Comparison of ENCODE assay signal across 10 mouse cellular contexts in the genomic region with DNA sequence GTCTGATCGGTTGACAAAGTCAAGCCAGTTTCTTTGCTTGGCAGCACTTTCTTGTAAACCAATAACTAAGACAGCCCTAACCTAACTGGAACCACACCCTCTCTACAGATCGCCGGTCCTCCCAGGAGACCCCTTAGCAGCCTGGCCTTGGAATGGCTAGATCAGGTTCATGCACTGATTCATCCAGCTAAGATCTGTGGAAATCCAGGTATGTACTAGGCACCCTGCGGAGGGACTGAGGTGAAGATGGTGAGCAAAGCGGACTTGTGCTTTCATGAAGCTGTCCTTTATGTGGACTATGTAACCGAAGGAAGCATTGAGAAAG. TPM values are rescaled to one million over a fixed set of nuclear protein-coding genes. Genes with fewer than 3 reads are reported as not detected.
A peak's percentile ranks its signal among the peaks of the same experiment; 100 is the strongest.
DNase-seq lines count a peak whose midpoint lies in the region; ATAC-seq and TF ChIP-seq lines count a peak whose summit lies in the region.
"Had no signal": no experiment of that assay in that cellular context is flagged by ENCODE, and none has a peak within 500 bp of the region (broad histone marks: within the 10 kb centered on the region; RNA-seq: fewer than 3 reads in every experiment).

No protein-coding gene starts in this region.

- TF ChIP-seq POLR2A in liver, adult 2 months (IDR thresholded peaks at IDR 0.05; ENCODE audit: extremely low read depth, insufficient read depth, low read length) = no peak

- H3K27me3 ChIP-seq in liver, adult 2 months (ENCODE audit: control insufficient read depth, insufficient read depth, low read length) = no peaks in the 10 kb centered on the region
- H3K27me3 ChIP-seq in embryonic facial prominence, embryonic 14.5 days (replicated peaks; ENCODE audit: control insufficient read depth, insufficient read depth, low read length) = no peaks in the 10 kb centered on the region
- no peaks in the 10 kb centered on the region for H3K27me3 ChIP-seq in intestine, embryonic 16.5 days (replicated peaks; ENCODE audit: control insufficient read depth, insufficient read depth, low read length)
- no peaks in the 10 kb centered on the region for H3K27me3 ChIP-seq in neural tube, embryonic 12.5 days (replicated peaks)

- H3K4me3 ChIP-seq in liver, adult 2 months (ENCODE audit: insufficient read depth, low read depth, low read length) = peak overlapping the region; percentile 60
- H3K4me3 ChIP-seq in embryonic facial prominence, embryonic 14.5 days (ENCODE audit: low read depth, low read length) = peak overlapping the region; percentile 66
- peak overlapping the region; percentile 81 for H3K4me3 ChIP-seq in intestine, embryonic 16.5 days (ENCODE audit: low read length)
- H3K4me3 ChIP-seq in neural tube, embryonic 12.5 days = peak overlapping the region; percentile 60

- peak overlapping the region; percentile 65 for H3K27ac ChIP-seq in liver, adult 2 months (replicated peaks; ENCODE audit: insufficient read depth, low read depth, low read length)
- peak overlapping the region; percentile 87; the same call in 1 of the 2 replicates for H3K27ac ChIP-seq in embryonic facial prominence, embryonic 14.5 days (replicated peaks; ENCODE audit: low read depth, low read length)
- peak overlapping the region; percentile 84; the same call in 1 of the 2 replicates for H3K27ac ChIP-seq in intestine, embryonic 16.5 days (ENCODE audit: low read length)
- H3K27ac ChIP-seq in neural tube, embryonic 12.5 days = no peak overlapping the region

- no peaks in the 10 kb centered on the region for H3K79me2 ChIP-seq in liver, adult 2 months (ENCODE audit: control insufficient read depth, insufficient read depth, low read length)

- no peaks in the 10 kb centered on the region for H3K9me3 ChIP-seq in embryonic facial prominence, embryonic 14.5 days (ENCODE audit: control insufficient read depth, low read length)
- H3K9me3 ChIP-seq in intestine, embryonic 16.5 days (ENCODE audit: control insufficient read depth, low read length) = no peaks in the 10 kb centered on the region
- no peaks in the 10 kb centered on the region for H3K9me3 ChIP-seq in neural tube, embryonic 12.5 days

- 2% methylated on average over 6 of the region's 6 CpGs for WGBS in liver, adult 2 months
- 6% methylated on average over 6 of the region's 6 CpGs for WGBS in embryonic facial prominence, embryonic 14.5 days
- WGBS in intestine, embryonic 16.5 days = 15% methylated on average over 6 of the region's 6 CpGs
- 8% methylated on average over 6 of the region's 6 CpGs for WGBS in neural tube, embryonic 12.5 days

- DNase-seq in liver, adult 2 months (ENCODE audit: extremely low read depth, low read depth, low spot score) = no peak
- no peak for DNase-seq in liver
- DNase-seq in embryonic facial prominence, embryonic 14.5 days (ENCODE audit: low spot score) = no peak
- no peak for DNase-seq in right cerebral cortex, postnatal 36 days (ENCODE audit: low spot score in 2 of 2)
- no peak for DNase-seq in kidney, postnatal 36 days
- no peak for DNase-seq in MN1 (ENCODE audit: low spot score)

- peak; percentile 45; the same call in 1 of the 2 replicates for ATAC-seq in embryonic facial prominence, embryonic 14.5 days (ENCODE audit: low read depth)
- ATAC-seq in intestine, embryonic 16.5 days = peak; percentile 58
- peak; percentile 67 for ATAC-seq in neural tube, embryonic 12.5 days (ENCODE audit: low FRiP score, low read depth)

- peak overlapping the region; percentile 95 for H3K4me2 ChIP-seq in embryonic facial prominence, embryonic 14.5 days (ENCODE audit: low read depth, low read length)
- peak overlapping the region; percentile 74 for H3K4me2 ChIP-seq in intestine, embryonic 16.5 days (ENCODE audit: low read depth, low read length)
- H3K4me2 ChIP-seq in neural tube, embryonic 12.5 days (replicated peaks) = peak overlapping the region; percentile 76

- peak overlapping the region; percentile 81 for H3K9ac ChIP-seq in liver, adult 2 months (ENCODE audit: low read depth, low read length)
- peak overlapping the region; percentile 72 for H3K9ac ChIP-seq in embryonic facial prominence, embryonic 14.5 days (ENCODE audit: low read depth, low read length)
- H3K9ac ChIP-seq in intestine, embryonic 16.5 days (ENCODE audit: low read depth, low read length) = peak overlapping the region; percentile 82
- peak overlapping the region; percentile 59 for H3K9ac ChIP-seq in neural tube, embryonic 12.5 days

- no peaks in the 10 kb centered on the region for H3K36me3 ChIP-seq in liver, adult 2 months (ENCODE audit: control insufficient read depth, insufficient read depth, low read length)
- peaks cover 28% of the 10 kb centered on the region for H3K36me3 ChIP-seq in embryonic facial prominence, embryonic 14.5 days (ENCODE audit: control insufficient read depth, insufficient read depth, low read length)
- H3K36me3 ChIP-seq in intestine, embryonic 16.5 days (ENCODE audit: control insufficient read depth, insufficient read depth, low read length) = no peaks in the 10 kb centered on the region
- peaks cover 22% of the 10 kb centered on the region for H3K36me3 ChIP-seq in neural tube, embryonic 12.5 days

- peaks cover 1% of the 10 kb centered on the region; the same call in 1 of the 2 replicates for H3K4me1 ChIP-seq in liver, adult 2 months (ENCODE audit: control insufficient read depth, insufficient read depth, low read length)
- H3K4me1 ChIP-seq in embryonic facial prominence, embryonic 14.5 days (ENCODE audit: control insufficient read depth, insufficient read depth, low read length) = peaks cover 3% of the 10 kb centered on the region; the same call in 1 of the 2 replicates
- peaks cover 6% of the 10 kb centered on the region; the same call in 1 of the 2 replicates for H3K4me1 ChIP-seq in intestine, embryonic 16.5 days (ENCODE audit: control insufficient read depth, insufficient read depth, low read length)
- peaks cover 5% of the 10 kb centered on the region for H3K4me1 ChIP-seq in neural tube, embryonic 12.5 days

- no peak for TF ChIP-seq CTCF in liver, adult 2 months (IDR thresholded peaks at IDR 0.05; ENCODE audit: low read depth, low read length)

RNA-seq across cellular contexts. Expression of a gene that starts 0.5 kb away (rescaled TPM):
- total RNA-seq in liver, adult 2 months (2014; rRNA removed) = 27.6 and 38.6 TPM in 2 replicates
- polyA plus RNA-seq in liver, adult 2 months (2012; rRNA removed) = 30.1 and 44.5 TPM in 2 replicates
- polyA plus RNA-seq in embryonic facial prominence, embryonic 14.5 days (2014; fragmentation: Nextera tagmentation; extraction: Ambion mirVana) = 53.2 and 53.4 TPM in 2 replicates
- polyA plus RNA-seq in intestine, embryonic 16.5 days (2015; fragmentation: Nextera tagmentation; extraction: Ambion mirVana) = 97.0 and 98.7 TPM in 2 replicates
- 64.5 and 66.7 TPM in 2 replicates for polyA plus RNA-seq in neural tube, embryonic 12.5 days (2016; fragmentation: Nextera tagmentation; extraction: Ambion mirVana)

RNA-seq across cellular contexts. Expression of a gene that starts 16.4 kb away (rescaled TPM):
- not detected in 2 replicates for total RNA-seq in liver, adult 2 months (2014; rRNA removed)
- polyA plus RNA-seq in liver, adult 2 months (2012; rRNA removed) = 0.17 and 0.45 TPM in 2 replicates
- 4.1 and 4.9 TPM in 2 replicates for polyA plus RNA-seq in embryonic facial prominence, embryonic 14.5 days (2014; fragmentation: Nextera tagmentation; extraction: Ambion mirVana)
- polyA plus RNA-seq in intestine, embryonic 16.5 days (2015; fragmentation: Nextera tagmentation; extraction: Ambion mirVana) = 1.9 and 3.5 TPM in 2 replicates
- 1.8 and 2.2 TPM in 2 replicates for polyA plus RNA-seq in neural tube, embryonic 12.5 days (2016; fragmentation: Nextera tagmentation; extraction: Ambion mirVana)
- total RNA-seq: monocyte, adult 5-6 weeks had no signal

RNA-seq across cellular contexts. Expression of a gene that starts 21.0 kb away (rescaled TPM):
- total RNA-seq in liver, adult 2 months (2014; rRNA removed) = not detected in 2 replicates
- not detected in 2 replicates for polyA plus RNA-seq in liver, adult 2 months (2012; rRNA removed)
- polyA plus RNA-seq in embryonic facial prominence, embryonic 14.5 days (2014; fragmentation: Nextera tagmentation; extraction: Ambion mirVana) = 0.29 and 1.7 TPM in 2 replicates
- 0.18 and 0.67 TPM in 2 replicates for polyA plus RNA-seq in intestine, embryonic 16.5 days (2015; fragmentation: Nextera tagmentation; extraction: Ambion mirVana)
- polyA plus RNA-seq in neural tube, embryonic 12.5 days (2016; fragmentation: Nextera tagmentation; extraction: Ambion mirVana) = not detected in 2 replicates
- total RNA-seq: monocyte, adult 5-6 weeks had no signal

RNA-seq across cellular contexts. Expression of a gene that starts 42.3 kb away (rescaled TPM):
- 0.92 and 2.1 TPM in 2 replicates for total RNA-seq in liver, adult 2 months (2014; rRNA removed)
- polyA plus RNA-seq in liver, adult 2 months (2012; rRNA removed) = 0.73 and 0.87 TPM in 2 replicates
- 24.5 and 28.4 TPM in 2 replicates for polyA plus RNA-seq in embryonic facial prominence, embryonic 14.5 days (2014; fragmentation: Nextera tagmentation; extraction: Ambion mirVana)
- 31.2 and 31.3 TPM in 2 replicates for polyA plus RNA-seq in intestine, embryonic 16.5 days (2015; fragmentation: Nextera tagmentation; extraction: Ambion mirVana)
- 33.9 and 36.3 TPM in 2 replicates for polyA plus RNA-seq in neural tube, embryonic 12.5 days (2016; fragmentation: Nextera tagmentation; extraction: Ambion mirVana)

RNA-seq across cellular contexts. Expression of a gene that starts 42.6 kb away (rescaled TPM):
- not detected in 2 replicates for total RNA-seq in liver, adult 2 months (2014; rRNA removed)
- not detected in 2 replicates for polyA plus RNA-seq in liver, adult 2 months (2012; rRNA removed)
- polyA plus RNA-seq in embryonic facial prominence, embryonic 14.5 days (2014; fragmentation: Nextera tagmentation; extraction: Ambion mirVana) = not detected in 2 replicates
- polyA plus RNA-seq in intestine, embryonic 16.5 days (2015; fragmentation: Nextera tagmentation; extraction: Ambion mirVana) = not detected in 2 replicates
- not detected in 2 replicates for polyA plus RNA-seq in neural tube, embryonic 12.5 days (2016; fragmentation: Nextera tagmentation; extraction: Ambion mirVana)
- total RNA-seq: adrenal gland, postnatal 4 days; monocyte, adult 5-6 weeks had no signal
